Mouse (Mus musculus) testis, adult 2 months (tissue): ENCODE data around the gene Btnl10. TPM values are rescaled to one million over a fixed set of nuclear protein-coding genes. Genes with fewer than 3 reads are reported as not detected.

Source experiments
- H3K27ac ChIP-seq: fragments of 200-500 bp; 2 replicates; pipeline ENCODE4 v1.5.1; 2012; ENCODE audit warnings: low read depth, low read length; ENCODE audit not compliant: control insufficient read depth, insufficient read depth
- H3K27me3 ChIP-seq: fragments of 200-500 bp; 2 replicates; pipeline ENCODE4 v1.6.1; 2012; ENCODE audit warnings: mild to moderate bottlenecking, low read length, moderate library complexity; ENCODE audit not compliant: control insufficient read depth, insufficient read depth
- H3K36me3 ChIP-seq: fragments of 200-500 bp; 2 replicates; pipeline ENCODE4 v1.6.1; 2012; ENCODE audit warnings: mild to moderate bottlenecking, low read length; ENCODE audit not compliant: control insufficient read depth, insufficient read depth
- H3K4me1 ChIP-seq: fragments of 200-500 bp; 2 replicates; pipeline ENCODE4 v1.6.1; 2012; ENCODE audit warnings: low read length; ENCODE audit not compliant: control insufficient read depth, insufficient read depth
- H3K4me3 ChIP-seq: fragments of 200-500 bp; 2 replicates; pipeline ENCODE4 v1.5.1; 2012; ENCODE audit warnings: low read depth, mild to moderate bottlenecking, low read length, moderate library complexity, mixed read lengths; ENCODE audit not compliant: control insufficient read depth
- CTCF ChIP-seq: fragments of 200-500 bp; IDR thresholded peaks from 2 replicates; pipeline ENCODE4 v1.5.1; 2012; ENCODE audit warnings: low read depth, mild to moderate bottlenecking, inconsistent platforms, low read length, moderate library complexity; ENCODE audit not compliant: control insufficient read depth, insufficient read depth, insufficient replicate concordance
- POLR2A ChIP-seq: fragments of 200-500 bp; IDR thresholded peaks from 2 replicates; pipeline ENCODE4 v1.6.1; 2012; ENCODE audit warnings: low read depth, mild to moderate bottlenecking, inconsistent platforms, low read length, moderate library complexity; ENCODE audit not compliant: control insufficient read depth
- polyA plus RNA-seq: library from polyadenylated mRNA; depleted of rRNA; stranded (reverse); fragments of >200 nt; gene quantifications from 2 replicates; pipeline ENCODE4 v1.2.3, GENCODE M21; 2012

Gene Btnl10
- polyA plus RNA-seq, 1 experiment, result 10.1 TPM

GRCm38 (mm10) chr11:58963543-58963942 lies 45.8 kb downstream of the Btnl10 start:
- H3K27me3 ChIP-seq, result no peaks in the 10 kb centered on the region
- peak overlapping the region; percentile 91 for H3K4me3 ChIP-seq
- peak; percentile 88 for TF ChIP-seq POLR2A
- TF ChIP-seq CTCF, result no peak
- peaks cover 9% of the 10 kb centered on the region for H3K4me1 ChIP-seq
- no peaks in the 10 kb centered on the region for H3K36me3 ChIP-seq
- peak overlapping the region; percentile 83 for H3K27ac ChIP-seq

- TF ChIP-seq POLR2A (no peak), CTCF (no peak)
- Histone ChIP-seq H3K27me3 (no peaks in the 10 kb centered on the region), H3K36me3 (no peaks in the 10 kb centered on the region), H3K4me1 (peaks cover 9% of the 10 kb centered on the region), H3K4me3 (peak overlapping the region; percentile 91), H3K27ac (0 out of 2 replicates have a peak overlapping the region, but pooled peaks have one; percentile 83)
These were observed 46.5 kb downstream of the Btnl10 start for GRCm38 (mm10) chr11:58964216-58964615.

DNA sequence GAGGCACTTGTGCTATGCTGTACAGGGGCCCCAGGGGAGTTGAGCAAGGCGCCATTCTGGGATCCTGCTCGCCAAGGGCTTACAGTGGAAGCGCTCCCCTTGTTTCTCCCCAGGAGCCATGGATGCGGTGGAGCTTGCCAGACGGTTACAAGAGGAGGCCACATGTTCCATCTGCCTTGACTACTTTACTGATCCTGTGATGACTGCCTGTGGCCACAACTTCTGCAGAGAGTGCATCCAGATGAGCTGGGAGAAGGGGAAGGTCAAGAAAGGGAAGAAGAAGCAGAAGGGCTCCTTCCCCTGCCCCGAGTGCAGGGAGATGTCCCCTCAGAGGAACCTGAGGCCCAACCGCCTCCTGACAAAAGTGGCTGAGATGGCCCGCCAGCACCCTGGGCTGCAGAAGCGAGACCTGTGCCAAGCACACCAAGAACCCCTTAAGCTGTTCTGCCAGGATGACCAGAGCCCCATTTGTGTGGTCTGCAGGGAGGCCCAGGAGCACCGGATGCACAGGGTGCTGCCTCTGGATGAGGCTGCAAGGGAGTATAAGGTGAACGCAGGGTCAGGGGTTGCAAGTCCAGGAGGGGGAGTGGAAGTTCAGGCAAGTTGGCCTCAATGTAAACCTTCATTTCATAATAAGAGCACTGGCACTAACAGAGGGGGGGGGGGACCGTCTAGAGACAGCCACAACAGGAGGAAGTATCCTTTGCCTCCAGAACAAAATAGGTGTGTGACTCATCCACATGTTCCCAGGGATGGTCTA lies 47.5 kb downstream of the Btnl10 start:
- Histone ChIP-seq H3K27me3 (no peaks in the 10 kb centered on the region), H3K4me1 (peaks cover 5% of the 10 kb centered on the region), H3K27ac (no peak overlapping the region), H3K36me3 (no peaks in the 10 kb centered on the region), H3K4me3 (peak overlapping the region; percentile 76)
- TF ChIP-seq POLR2A (no peak), CTCF (no peak)

DNA sequence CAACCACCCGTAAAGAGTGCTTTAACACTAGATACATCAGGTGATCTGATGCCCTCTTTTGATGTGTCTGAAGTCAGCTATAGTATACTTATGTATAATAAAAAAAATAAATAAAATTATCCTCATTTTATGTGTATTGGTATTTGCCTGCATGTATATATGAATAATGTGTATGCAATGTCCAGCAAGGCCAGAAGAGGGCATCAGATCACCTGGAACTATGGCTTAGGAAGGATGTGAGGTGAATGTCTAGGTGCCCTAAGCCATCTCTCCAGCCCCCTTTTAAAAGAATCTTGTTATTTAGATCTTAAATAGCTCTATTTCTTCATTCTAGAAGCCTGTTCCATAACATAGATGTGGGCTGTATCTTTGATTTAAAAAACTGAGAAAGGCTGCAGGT lies 49.6 kb downstream of the Btnl10 start:
- no peak for TF ChIP-seq CTCF
- TF ChIP-seq POLR2A, result no peak
- Histone ChIP-seq H3K27ac (no peak overlapping the region), H3K4me1 (peaks cover 6% of the 10 kb centered on the region), H3K27me3 (no peaks in the 10 kb centered on the region), H3K4me3 (no peak overlapping the region), H3K36me3 (no peaks in the 10 kb centered on the region)

DNA sequence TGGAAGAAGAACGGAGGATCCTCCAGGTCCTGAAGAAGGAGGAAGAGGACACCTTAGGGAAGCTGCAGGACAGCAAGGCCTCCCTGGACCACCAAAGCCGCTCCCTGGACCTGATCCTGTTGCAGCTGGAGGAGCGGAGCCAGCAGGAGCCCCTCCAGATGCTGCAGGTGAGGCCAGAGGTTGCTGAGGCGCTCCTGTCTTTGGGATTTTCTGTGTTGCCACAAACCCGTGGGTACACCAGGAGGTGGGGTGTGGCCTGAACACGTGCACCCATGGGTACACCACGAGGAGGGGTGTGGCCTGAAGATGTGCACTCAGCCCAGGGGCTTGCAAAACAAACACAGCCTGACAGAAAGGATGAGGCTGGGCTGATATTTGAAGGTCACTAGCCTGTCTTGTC lies 50.8 kb downstream of the Btnl10 start:
- TF ChIP-seq POLR2A, result no peak
- TF ChIP-seq CTCF, result no peak
- Histone ChIP-seq H3K36me3 (no peaks in the 10 kb centered on the region), H3K27ac (no peak overlapping the region), H3K4me1 (peaks cover 4% of the 10 kb centered on the region), H3K4me3 (no peak overlapping the region), H3K27me3 (no peaks in the 10 kb centered on the region)

- Histone ChIP-seq H3K27ac (no peak overlapping the region), H3K4me1 (peaks cover 7% of the 10 kb centered on the region), H3K36me3 (no peaks in the 10 kb centered on the region), H3K27me3 (no peaks in the 10 kb centered on the region), H3K4me3 (no peak overlapping the region)
- TF ChIP-seq CTCF (no peak), POLR2A (no peak)
These were observed 51.3 kb downstream of the Btnl10 start for GRCm38 (mm10) chr11:58969027-58969426.

- H3K27me3 ChIP-seq, result no peaks in the 10 kb centered on the region
- no peak for TF ChIP-seq CTCF
- no peak for TF ChIP-seq POLR2A
- H3K4me3 ChIP-seq, result no peak overlapping the region
- H3K4me1 ChIP-seq, result peaks cover 8% of the 10 kb centered on the region
- no peak overlapping the region for H3K27ac ChIP-seq
- no peaks in the 10 kb centered on the region for H3K36me3 ChIP-seq
These were observed 52.0 kb downstream of the Btnl10 start for GRCm38 (mm10) chr11:58969659-58970058.
